In the genomic region with DNA sequence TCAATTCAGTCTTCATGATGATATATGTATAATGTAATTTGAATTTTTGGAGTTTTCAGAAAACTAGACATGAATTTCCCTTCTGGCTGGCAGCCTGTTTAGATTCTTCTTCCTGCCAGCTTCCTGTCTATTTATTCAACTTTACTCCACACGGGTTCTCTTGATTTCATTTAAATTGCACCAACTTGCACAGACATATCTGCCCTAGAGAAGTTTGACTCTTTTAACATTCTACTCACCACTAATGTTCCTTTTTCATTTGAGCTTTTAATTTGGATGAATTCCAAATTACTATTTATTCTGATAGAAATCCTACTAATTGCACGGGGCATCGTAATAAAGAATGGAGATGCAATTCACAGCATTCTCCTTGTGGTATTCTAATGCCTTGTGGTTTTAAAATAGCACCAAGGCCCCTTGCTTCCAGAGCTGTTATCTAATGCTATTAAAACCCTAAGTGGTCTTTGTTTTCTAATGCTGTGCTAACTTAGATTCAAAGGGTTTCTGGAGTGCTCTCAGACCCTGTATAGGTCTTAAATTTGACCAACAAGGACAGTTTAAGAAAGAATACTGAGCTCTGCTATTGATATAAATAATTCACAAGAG, we compare ENCODE assay signal across 21 mouse cellular contexts.
"Had no signal": no experiment of that assay in that cellular context is flagged by ENCODE, and none has a peak within 500 bp of the region (broad histone marks: within the 10 kb centered on the region; RNA-seq: fewer than 3 reads in every experiment).

No protein-coding gene starts in this region.

- H3K27ac ChIP-seq: layer of hippocampus, adult 2 months; limb, embryonic 10.5 days; limb, embryonic 13.5 days; liver, embryonic 12.5 days; liver, embryonic 15.5 days; lung, embryonic 15.5 days; midbrain, embryonic 15.5 days; stomach, embryonic 15.5 days had no signal

- H3K4me3 ChIP-seq: layer of hippocampus, adult 2 months; limb, embryonic 10.5 days; limb, embryonic 13.5 days; liver, embryonic 12.5 days; liver, embryonic 15.5 days; lung, embryonic 15.5 days; midbrain, embryonic 15.5 days; myocyte; neural tube, embryonic 13.5 days; stomach, embryonic 15.5 days had no signal

- H3K36me3 ChIP-seq: limb, embryonic 10.5 days; limb, embryonic 13.5 days; liver, embryonic 12.5 days; liver, embryonic 15.5 days; lung, embryonic 15.5 days; midbrain, embryonic 15.5 days; neural tube, embryonic 13.5 days; stomach, embryonic 15.5 days had no signal

- H3K4me1 ChIP-seq: limb, embryonic 10.5 days; limb, embryonic 13.5 days; liver, embryonic 12.5 days; liver, embryonic 15.5 days; lung, embryonic 15.5 days; midbrain, embryonic 15.5 days; neural tube, embryonic 13.5 days; stomach, embryonic 15.5 days had no signal

- H3K9ac ChIP-seq: limb, embryonic 13.5 days; liver, embryonic 12.5 days; liver, embryonic 15.5 days; lung, embryonic 15.5 days; midbrain, embryonic 15.5 days; neural tube, embryonic 13.5 days; stomach, embryonic 15.5 days had no signal

- H3K9me3 ChIP-seq: limb, embryonic 10.5 days; liver, embryonic 12.5 days; liver, embryonic 15.5 days; lung, embryonic 15.5 days; midbrain, embryonic 15.5 days; neural tube, embryonic 13.5 days; stomach, embryonic 15.5 days had no signal

- H3K4me2 ChIP-seq: limb, embryonic 13.5 days; liver, embryonic 12.5 days; liver, embryonic 15.5 days; lung, embryonic 15.5 days; midbrain, embryonic 11.5 days; midbrain, embryonic 15.5 days; neural tube, embryonic 13.5 days; stomach, embryonic 15.5 days had no signal

- H3K27me3 ChIP-seq: limb, embryonic 13.5 days; liver, embryonic 12.5 days; liver, embryonic 15.5 days; lung, embryonic 15.5 days; midbrain, embryonic 15.5 days; neural tube, embryonic 13.5 days; stomach, embryonic 15.5 days had no signal

- DNase-seq: kidney, postnatal 25 days; layer of hippocampus, adult 9-11 months; liver; lung, adult 18-20 months; lung, postnatal 10 days; lung, postnatal 4 days; retina, postnatal 1 day; right cerebral cortex, postnatal 25 days; spleen, adult 18-20 months; thymus, postnatal 25 days had no signal

- ATAC-seq: liver, embryonic 12.5 days; midbrain, embryonic 15.5 days had no signal
